Mouse (Mus musculus) liver, embryonic 14.5 days (tissue): Measurements from ENCODE around the gene Mlph.
A peak's percentile ranks its signal among the peaks of the same experiment; 100 is the strongest.

Experiments
- CTCF ChIP-seq: IDR thresholded peaks from 2 replicates; pipeline ENCODE4 v1.5.1; 2016; ENCODE audit warnings: antibody characterized with exemption, low read depth, control low read depth
- EP300 ChIP-seq: IDR thresholded peaks from 2 replicates; pipeline ENCODE4 v1.6.1; 2016; ENCODE audit warnings: antibody characterized with exemption, low read depth

DNA sequence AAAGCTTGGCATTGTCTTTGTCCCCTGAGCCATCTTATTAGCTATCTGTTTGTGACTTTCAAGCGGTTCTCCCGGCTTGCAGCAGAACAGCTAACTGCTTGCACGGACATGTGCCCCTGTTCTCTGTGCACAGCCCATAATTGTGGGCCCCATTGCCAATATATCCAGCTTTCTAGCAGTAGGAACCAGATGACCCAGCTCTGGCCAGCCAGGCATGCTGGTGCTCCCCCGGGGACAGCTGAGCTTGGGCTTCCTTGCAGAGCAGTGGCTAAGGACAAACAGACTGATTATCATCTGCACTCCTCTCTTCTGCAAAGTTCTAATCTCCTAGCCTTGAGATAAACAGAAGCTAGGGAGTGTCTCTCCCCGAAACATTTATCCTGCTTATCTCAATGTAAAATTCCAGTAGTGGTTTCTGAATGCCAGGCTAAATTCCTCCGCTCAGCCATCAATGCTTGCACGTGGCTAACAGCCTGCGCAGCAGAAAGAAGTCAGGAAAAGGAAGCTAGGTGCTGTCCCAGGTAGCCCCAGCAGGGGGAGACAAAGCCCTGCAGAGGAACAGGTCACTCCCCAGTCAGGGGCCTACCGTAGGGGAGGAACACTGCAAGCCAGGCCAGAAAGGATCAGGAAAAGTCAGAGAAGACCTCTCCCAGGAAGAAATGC lies 58.2 kb downstream of the Mlph start:
- TF ChIP-seq CTCF: peak; percentile 94
- no peak for TF ChIP-seq EP300
